Mouse (Mus musculus): ENCODE results near the gene Hap1.

The Hap1 gene

GRCm38 (mm10) chr11:100355972-100356818 is at the start of gene Hap1:
TSS of gene Hap1 (minus strand) at chr11:100356128.
- peak; percentile 81 for DNase-seq

- no peak for DNase-seq
Observed at GRCm38 (mm10) chr11:100404456-100405074, 48.6 kb upstream of the Hap1 start.

- no peak for DNase-seq
Observed at GRCm38 (mm10) chr11:100403445-100404134, 47.7 kb upstream of the Hap1 start.

- no peak for DNase-seq
Observed at GRCm38 (mm10) chr11:100402682-100403081, 46.8 kb upstream of the Hap1 start.

GRCm38 (mm10) chr11:100402240-100402639 is 46.3 kb upstream of the Hap1 start:
- DNase-seq, result no peak

- no peak for DNase-seq
Observed at GRCm38 (mm10) chr11:100400842-100401241, 44.9 kb upstream of the Hap1 start.

GRCm38 (mm10) chr11:100399727-100400538 is 44.0 kb upstream of the Hap1 start:
- no peak for DNase-seq

GRCm38 (mm10) chr11:100399320-100399719 is 43.4 kb upstream of the Hap1 start:
- no peak for DNase-seq

- DNase-seq, result no peak
Observed at GRCm38 (mm10) chr11:100398517-100398916, 42.6 kb upstream of the Hap1 start.

GRCm38 (mm10) chr11:100397600-100398389 is 41.9 kb upstream of the Hap1 start, which contains the start of gene Jup:
TSS of gene Jup (minus strand) at chr11:100397763.
- DNase-seq, result peak; percentile 100

- DNase-seq, result peak; percentile 82
Observed at GRCm38 (mm10) chr11:100396886-100397599, 41.1 kb upstream of the Hap1 start.

GRCm38 (mm10) chr11:100395861-100396631 is 40.1 kb upstream of the Hap1 start:
- DNase-seq, result peak; percentile 66

- DNase-seq, result peak; percentile 90
Observed at GRCm38 (mm10) chr11:100395200-100395599, 39.3 kb upstream of the Hap1 start.

GRCm38 (mm10) chr11:100394353-100395074 is 38.6 kb upstream of the Hap1 start:
- no peak for DNase-seq

GRCm38 (mm10) chr11:100393733-100394132 is 37.8 kb upstream of the Hap1 start:
- no peak for DNase-seq

- no peak for DNase-seq
Observed at GRCm38 (mm10) chr11:100392958-100393357, 37.0 kb upstream of the Hap1 start.

- DNase-seq, result no peak
Observed at GRCm38 (mm10) chr11:100391884-100392345, 36.0 kb upstream of the Hap1 start.

- DNase-seq, result peak; percentile 71
Observed at GRCm38 (mm10) chr11:100391081-100391883, 35.4 kb upstream of the Hap1 start.
